Mouse (Mus musculus): Measurements from ENCODE around the gene Tsc2. TPM values are rescaled to one million over a fixed set of nuclear protein-coding genes. Genes with fewer than 3 reads are reported as not detected.
"Not testable (repeated sequence)": the region's sequence is repeated elsewhere in the genome, so short reads cannot be mapped to it uniquely, and the experiment has no call there.

Gene Tsc2
- polyA plus RNA-seq, 1 experiment from 2014 or later = 23.7 TPM

DNA sequence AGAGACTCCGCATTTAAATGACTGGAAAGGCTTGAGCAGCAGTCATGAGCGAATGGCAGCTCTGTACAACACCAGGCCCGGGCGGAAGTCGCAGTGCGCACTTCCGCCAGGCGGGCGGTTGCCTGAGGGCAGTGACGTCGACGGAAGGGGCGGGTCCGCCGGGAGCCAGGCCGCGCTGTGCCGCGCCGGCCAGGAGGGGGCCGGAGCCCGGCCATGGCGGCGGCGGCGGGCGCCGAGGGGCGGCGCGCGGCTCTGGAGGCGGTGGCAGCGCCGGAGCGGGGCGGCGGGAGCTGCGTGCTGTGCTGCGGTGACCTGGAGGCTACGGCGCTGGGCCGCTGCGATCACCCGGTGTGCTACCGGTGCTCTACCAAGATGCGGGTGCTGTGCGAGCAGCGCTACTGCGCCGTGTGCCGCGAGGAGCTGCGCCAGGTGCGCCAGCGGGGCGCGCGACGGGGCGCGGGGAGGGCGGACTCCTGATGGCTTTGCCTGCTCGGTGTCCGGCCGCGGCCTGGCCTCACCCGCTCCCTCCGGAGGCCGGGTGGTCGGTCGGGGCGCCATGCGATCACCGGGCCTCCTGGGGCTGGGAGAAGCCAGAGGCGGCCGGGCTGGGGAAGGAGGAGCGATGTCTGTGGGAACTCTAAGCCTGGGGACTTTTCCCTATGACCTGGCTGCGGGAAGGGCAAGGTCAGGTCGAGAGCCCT, 37.3 kb upstream of the Tsc2 start, which contains the start of gene Zfp598:
Gene Zfp598 (plus strand): TSS at position 143 of the 701 bp plus-strand sequence.
- peak within 1 kb of the TSS; percentile 65 for H3K4me2 ChIP-seq (ENCODE audit: low read depth, low read length)
- H3K27me3 ChIP-seq (ENCODE audit: control insufficient read depth, insufficient read depth, low read depth, low read length) = no peaks in the 10 kb centered on the region
- peak; percentile 96 for ATAC-seq (ENCODE audit: low read depth)
- H3K9ac ChIP-seq (ENCODE audit: low read depth, low read length) = peak within 1 kb of the TSS; percentile 88
- WGBS (ENCODE audit: insufficient replicate concordance) = under 1% methylated on average over 58 of the region's 80 CpGs
- H3K9me3 ChIP-seq (replicated peaks; ENCODE audit: control insufficient read depth, low read length) = no peaks in the 10 kb centered on the region
- peak within 1 kb of the TSS; percentile 87 for H3K4me3 ChIP-seq (ENCODE audit: low read depth, low read length)
- H3K4me1 ChIP-seq (ENCODE audit: control insufficient read depth, low read depth, low read length) = peaks cover 27% of the 10 kb centered on the region
- H3K36me3 ChIP-seq (ENCODE audit: control insufficient read depth, insufficient read depth) = no peaks in the 10 kb centered on the region
- H3K27ac ChIP-seq (ENCODE audit: low read length) = peak within 1 kb of the TSS; percentile 86

DNA sequence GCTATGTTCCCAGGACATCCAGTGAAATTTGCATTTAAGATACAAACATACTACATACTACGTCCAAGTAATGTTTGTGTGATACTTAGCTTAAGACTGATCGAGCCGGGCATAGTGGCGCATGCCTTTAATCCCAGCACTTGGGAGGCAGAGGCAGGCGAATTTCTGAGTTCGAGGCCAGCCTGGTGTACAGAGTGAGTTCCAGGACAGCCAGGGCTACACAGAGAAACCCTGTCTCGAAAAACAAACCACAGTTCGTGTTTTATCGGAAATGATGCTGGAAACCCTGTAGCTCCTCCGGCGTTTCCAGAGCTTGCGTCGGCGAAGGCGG, 36.7 kb upstream of the Tsc2 start:
- H3K4me1 ChIP-seq (ENCODE audit: control insufficient read depth, low read depth, low read length) = peaks cover 27% of the 10 kb centered on the region
- WGBS (ENCODE audit: insufficient replicate concordance) = 6% methylated on average over 15 of the region's 15 CpGs
- H3K27ac ChIP-seq (ENCODE audit: low read length) = peak overlapping the region; percentile 71

DNA sequence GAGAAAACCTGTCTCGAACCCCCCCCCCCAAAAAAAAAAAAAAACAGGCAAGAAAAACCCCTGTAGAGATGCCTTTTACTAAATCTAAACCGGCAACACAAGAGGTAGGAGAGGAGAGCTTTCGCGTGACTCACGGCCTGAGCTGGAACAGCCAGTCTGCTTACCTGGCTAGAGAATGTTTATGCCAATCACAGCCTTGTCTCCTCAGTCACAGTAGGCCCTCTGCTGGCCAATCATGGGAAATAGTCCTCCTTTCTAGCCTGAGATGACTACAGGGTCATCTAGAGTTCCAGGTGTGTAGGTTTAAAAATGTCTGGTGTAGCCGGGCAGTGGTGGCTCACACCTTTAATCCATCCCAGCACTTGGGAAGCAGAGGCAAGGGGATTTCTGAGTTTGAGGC, 35.0 kb upstream of the Tsc2 start:
- H3K4me2 ChIP-seq (ENCODE audit: low read depth, low read length) = no peak overlapping the region
- no peaks in the 10 kb centered on the region for H3K36me3 ChIP-seq (ENCODE audit: control insufficient read depth, insufficient read depth)
- no peak overlapping the region for H3K9ac ChIP-seq (ENCODE audit: low read depth, low read length)
- no peaks in the 10 kb centered on the region; the same call in 1 of the 2 replicates for H3K27me3 ChIP-seq (ENCODE audit: control insufficient read depth, insufficient read depth, low read depth, low read length)
- H3K4me1 ChIP-seq (ENCODE audit: control insufficient read depth, low read depth, low read length) = peaks cover 26% of the 10 kb centered on the region
- WGBS (ENCODE audit: insufficient replicate concordance) = 17% methylated on average over 6 of the region's 6 CpGs
- H3K27ac ChIP-seq (ENCODE audit: low read length) = no peak overlapping the region
- no peak for ATAC-seq (ENCODE audit: low read depth)
- H3K9me3 ChIP-seq (replicated peaks; ENCODE audit: control insufficient read depth, low read length) = no peaks in the 10 kb centered on the region
- H3K4me3 ChIP-seq (ENCODE audit: low read depth, low read length) = no peak overlapping the region

More for the DNA sequence above, 36.7 kb upstream of the Tsc2 start:
- H3K36me3 ChIP-seq (ENCODE audit: control insufficient read depth, insufficient read depth); H3K27me3 ChIP-seq (ENCODE audit: control insufficient read depth, insufficient read depth, low read depth, low read length); H3K9me3 ChIP-seq (replicated peaks; ENCODE audit: control insufficient read depth, low read length); ATAC-seq (ENCODE audit: low read depth): not testable (repeated sequence)
- Histone ChIP-seq H3K4me3 (ENCODE audit: low read depth, low read length) (peak overlapping the region; percentile 87), H3K4me2 (ENCODE audit: low read depth, low read length) (peak overlapping the region; percentile 65), H3K9ac (ENCODE audit: low read depth, low read length) (peak overlapping the region; percentile 58)

DNA sequence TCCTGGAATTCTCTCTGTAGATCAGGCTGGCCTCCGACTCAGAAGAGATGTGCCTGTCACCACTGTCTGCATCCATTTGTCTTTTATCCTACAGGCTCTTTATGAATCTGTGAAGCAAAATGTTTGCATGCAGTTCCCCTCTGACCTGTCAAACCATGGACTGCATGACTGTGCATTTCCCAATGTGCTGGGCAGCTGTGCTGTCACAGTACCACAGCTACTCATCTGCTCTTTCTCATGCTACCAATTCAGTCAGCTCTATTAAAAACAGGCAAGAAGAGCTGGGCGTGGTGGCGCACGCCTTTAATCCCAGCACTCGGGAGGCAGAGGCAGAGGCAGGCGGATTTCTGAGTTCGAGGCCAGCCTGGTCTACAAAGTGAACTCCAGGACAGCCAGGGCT, 34.6 kb upstream of the Tsc2 start:
- H3K4me2 ChIP-seq (ENCODE audit: low read depth, low read length); ATAC-seq (ENCODE audit: low read depth); H3K9me3 ChIP-seq (replicated peaks; ENCODE audit: control insufficient read depth, low read length); H3K9ac ChIP-seq (ENCODE audit: low read depth, low read length); H3K27me3 ChIP-seq (ENCODE audit: control insufficient read depth, insufficient read depth, low read depth, low read length); H3K36me3 ChIP-seq (ENCODE audit: control insufficient read depth, insufficient read depth); H3K4me3 ChIP-seq (ENCODE audit: low read depth, low read length); H3K27ac ChIP-seq (ENCODE audit: low read length): not testable (repeated sequence)
- 53% methylated on average over 7 of the region's 7 CpGs for WGBS (ENCODE audit: insufficient replicate concordance)
- H3K4me1 ChIP-seq (ENCODE audit: control insufficient read depth, low read depth, low read length) = peaks cover 22% of the 10 kb centered on the region

DNA sequence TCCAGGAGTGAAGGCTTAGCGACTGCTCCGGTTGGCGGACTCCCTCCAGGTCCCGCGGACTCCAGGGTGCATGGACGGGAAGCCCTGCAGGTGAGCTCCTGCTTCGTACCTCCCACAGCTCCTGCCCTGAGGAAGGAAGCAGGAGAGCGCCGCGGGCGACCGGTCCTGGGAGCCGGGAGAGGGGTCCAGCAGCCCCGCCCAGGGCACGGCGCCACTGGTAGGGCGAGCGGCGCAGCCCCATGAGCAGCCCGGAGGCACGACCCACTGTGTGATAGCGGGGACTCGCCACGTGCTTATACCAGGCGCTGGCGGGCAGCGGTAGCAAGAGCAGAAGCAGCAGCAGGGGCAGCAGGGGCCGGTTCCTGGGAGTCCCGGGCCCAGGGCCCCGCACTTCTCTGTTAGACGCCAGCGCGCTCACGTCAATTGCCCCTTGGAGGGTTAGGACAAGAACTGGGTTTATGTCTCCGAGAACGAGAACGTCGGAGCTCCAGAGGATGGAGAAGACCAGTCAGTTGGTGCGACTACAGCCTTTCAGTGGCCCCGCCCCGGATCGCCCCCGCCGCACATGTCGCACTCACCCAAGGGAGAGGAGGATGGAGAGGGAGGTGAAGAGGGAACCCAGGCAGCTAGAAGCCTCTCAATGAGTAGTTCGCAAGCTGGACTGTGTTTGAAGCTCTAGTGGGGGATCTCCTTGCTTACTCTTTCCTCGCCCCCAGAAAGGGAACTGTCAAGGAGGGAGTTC, 25.8 kb upstream of the Tsc2 start, which contains the start of gene Npw:
Gene Npw (minus strand): TSS at position 441 of the 742 bp plus-strand sequence.
- peak; percentile 32; the same call in 1 of the 2 replicates for ATAC-seq (ENCODE audit: low read depth)
- Histone ChIP-seq H3K4me3 (ENCODE audit: low read depth, low read length) (peak within 1 kb of the TSS; percentile 47), H3K27ac (ENCODE audit: low read length) (no peak within 1 kb of the TSS), H3K27me3 (ENCODE audit: control insufficient read depth, insufficient read depth, low read depth, low read length) (peaks cover 38% of the 10 kb centered on the region), H3K4me2 (ENCODE audit: low read depth, low read length) (peak within 1 kb of the TSS; percentile 61), H3K9me3 (replicated peaks; ENCODE audit: control insufficient read depth, low read length) (no peaks in the 10 kb centered on the region), H3K36me3 (ENCODE audit: control insufficient read depth, insufficient read depth) (no peaks in the 10 kb centered on the region), H3K4me1 (ENCODE audit: control insufficient read depth, low read depth, low read length) (peaks cover 8% of the 10 kb centered on the region), H3K9ac (ENCODE audit: low read depth, low read length) (0 out of 2 replicates have a peak within 1 kb of the TSS, but pooled peaks have one; percentile 28)
- WGBS (ENCODE audit: insufficient replicate concordance) = 3% methylated on average over 47 of the region's 47 CpGs

DNA sequence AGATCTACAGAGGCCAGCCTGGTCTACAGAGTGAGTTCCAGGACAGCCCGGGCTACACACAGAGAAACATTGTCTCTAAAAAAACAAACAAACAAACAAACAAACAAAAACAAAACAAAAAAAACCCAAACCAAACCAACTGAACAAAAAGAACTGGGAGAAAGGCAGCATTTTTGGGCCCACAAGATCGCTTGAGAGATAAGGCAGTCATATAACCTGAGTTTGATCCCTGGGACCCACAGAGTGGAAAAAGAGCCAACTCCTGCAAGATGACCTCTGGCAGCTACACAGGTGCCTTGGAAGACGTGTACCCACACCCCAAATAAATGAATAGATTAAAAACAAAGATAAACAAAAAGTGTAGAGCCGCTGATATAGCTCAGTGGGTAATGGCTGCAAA, 22.5 kb upstream of the Tsc2 start:
- H3K4me2 ChIP-seq (ENCODE audit: low read depth, low read length) = no peak overlapping the region
- H3K27ac ChIP-seq (ENCODE audit: low read length) = no peak overlapping the region
- peaks cover 55% of the 10 kb centered on the region for H3K27me3 ChIP-seq (ENCODE audit: control insufficient read depth, insufficient read depth, low read depth, low read length)
- H3K9ac ChIP-seq (ENCODE audit: low read depth, low read length) = no peak overlapping the region
- WGBS (ENCODE audit: insufficient replicate concordance) = 62% methylated on average over 4 of the region's 4 CpGs
- no peak overlapping the region for H3K4me3 ChIP-seq (ENCODE audit: low read depth, low read length)
- no peaks in the 10 kb centered on the region for H3K36me3 ChIP-seq (ENCODE audit: control insufficient read depth, insufficient read depth)
- peaks cover 12% of the 10 kb centered on the region for H3K4me1 ChIP-seq (ENCODE audit: control insufficient read depth, low read depth, low read length)
- no peaks in the 10 kb centered on the region for H3K9me3 ChIP-seq (replicated peaks; ENCODE audit: control insufficient read depth, low read length)
- no peak for ATAC-seq (ENCODE audit: low read depth)

DNA sequence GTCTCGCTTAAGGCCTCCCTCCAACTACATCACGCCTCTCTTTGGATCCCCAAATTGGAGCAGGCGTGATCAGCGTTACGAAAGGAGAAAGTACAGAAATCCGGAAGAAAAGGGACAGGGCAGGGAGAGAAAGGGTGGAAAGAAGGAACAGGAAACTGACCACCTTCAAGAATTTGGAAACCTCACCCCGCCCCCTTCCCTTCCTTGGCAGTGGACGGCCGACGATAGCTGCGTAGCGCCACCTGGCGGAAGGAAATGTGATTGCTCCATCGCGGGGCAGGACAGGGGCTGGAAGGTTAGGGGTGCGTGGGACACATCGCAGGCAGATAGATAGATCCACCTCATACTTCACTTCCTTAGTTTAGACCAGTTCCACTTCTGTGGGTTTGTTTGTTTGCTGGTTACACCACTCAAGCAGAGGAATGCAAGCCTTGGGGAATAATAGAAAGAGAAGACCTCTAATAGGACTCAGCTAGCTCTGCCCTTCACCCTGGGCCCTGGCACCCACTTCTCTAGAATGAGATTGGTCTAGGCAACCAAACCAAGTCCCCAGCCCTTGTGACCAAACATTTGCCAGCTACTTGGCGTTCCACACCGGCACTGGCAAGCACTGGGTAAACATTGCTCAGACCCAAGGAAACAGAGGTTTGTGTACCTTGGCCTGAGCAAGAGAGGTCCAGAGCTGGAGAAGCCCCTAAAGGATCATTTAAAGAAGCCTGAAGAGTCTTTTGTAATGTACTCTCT, 21.7 kb upstream of the Tsc2 start:
- no peaks in the 10 kb centered on the region for H3K36me3 ChIP-seq (ENCODE audit: control insufficient read depth, insufficient read depth)
- peak overlapping the region; percentile 38; the same call in 1 of the 2 replicates for H3K4me2 ChIP-seq (ENCODE audit: low read depth, low read length)
- H3K27me3 ChIP-seq (ENCODE audit: control insufficient read depth, insufficient read depth, low read depth, low read length) = peaks cover 57% of the 10 kb centered on the region
- H3K27ac ChIP-seq (ENCODE audit: low read length) = no peak overlapping the region
- H3K9me3 ChIP-seq (replicated peaks; ENCODE audit: control insufficient read depth, low read length) = no peaks in the 10 kb centered on the region
- H3K4me3 ChIP-seq (ENCODE audit: low read depth, low read length) = 0 out of 2 replicates have a peak overlapping the region, but pooled peaks have one; percentile 1
- ATAC-seq (ENCODE audit: low read depth) = no peak
- H3K9ac ChIP-seq (ENCODE audit: low read depth, low read length) = no peak overlapping the region
- H3K4me1 ChIP-seq (ENCODE audit: control insufficient read depth, low read depth, low read length) = peaks cover 14% of the 10 kb centered on the region
- WGBS (ENCODE audit: insufficient replicate concordance) = 4% methylated on average over 19 of the region's 19 CpGs

DNA sequence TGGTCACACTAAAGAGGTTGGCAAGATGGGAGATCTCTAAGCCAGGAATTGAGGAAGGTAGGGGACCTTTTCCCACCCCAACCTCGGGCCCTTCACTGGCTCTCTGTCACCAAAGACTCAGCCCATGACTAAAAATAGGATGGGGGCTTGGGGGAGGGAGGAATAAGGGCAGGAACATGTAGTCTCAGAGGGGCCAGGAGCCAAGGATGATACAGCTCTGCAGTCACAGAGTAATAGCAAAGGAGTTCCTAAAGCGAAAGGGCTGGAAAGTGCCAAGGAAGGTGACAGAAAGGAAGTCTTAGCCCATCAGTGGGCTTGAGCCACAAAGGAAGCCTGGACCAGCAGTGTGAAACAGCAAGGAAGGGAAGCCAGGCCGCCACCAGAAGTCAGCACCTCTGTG, 19.4 kb upstream of the Tsc2 start:
- Histone ChIP-seq H3K36me3 (ENCODE audit: control insufficient read depth, insufficient read depth) (no peaks in the 10 kb centered on the region), H3K4me3 (ENCODE audit: low read depth, low read length) (no peak overlapping the region), H3K4me1 (ENCODE audit: control insufficient read depth, low read depth, low read length) (peaks cover 7% of the 10 kb centered on the region), H3K27ac (ENCODE audit: low read length) (no peak overlapping the region), H3K27me3 (ENCODE audit: control insufficient read depth, insufficient read depth, low read depth, low read length) (peaks cover 44% of the 10 kb centered on the region), H3K9ac (ENCODE audit: low read depth, low read length) (no peak overlapping the region), H3K9me3 (replicated peaks; ENCODE audit: control insufficient read depth, low read length) (no peaks in the 10 kb centered on the region), H3K4me2 (ENCODE audit: low read depth, low read length) (no peak overlapping the region)
- WGBS (ENCODE audit: insufficient replicate concordance) = 36% methylated on average over 3 of the region's 3 CpGs
- no peak for ATAC-seq (ENCODE audit: low read depth)
